Mouse (Mus musculus) adrenal gland, adult 18-20 months (tissue): ENCODE measurements around the gene Bola3. TPM values are rescaled to one million over a fixed set of nuclear protein-coding genes. Genes with fewer than 3 reads are reported as not detected.

Experiments
- DNase-seq, 2 experiments: peaks; one replicate each; pipeline ENCODE4 v3.0.0; 2021 to 2022; ENCODE audit warnings: low spot score in 2 of 2
- microRNA-seq, 2 experiments: library from miRNA; unstranded; fragments of <30 nt; microRNA quantifications; one replicate each; pipeline ENCODE4 v1.2.0; 2021; ENCODE audit warnings: borderline number of aligned reads in 2 of 2
- total RNA-seq, 2 experiments: library from RNA; stranded (reverse); gene quantifications; 1 replicate in 1 of 2; 2 replicates in 1 of 2; pipeline ENCODE4 v1.2.3; 2021

The Bola3 gene
- total RNA-seq, 2 experiments from 2014 or later = 257 to 284 TPM

DNA sequence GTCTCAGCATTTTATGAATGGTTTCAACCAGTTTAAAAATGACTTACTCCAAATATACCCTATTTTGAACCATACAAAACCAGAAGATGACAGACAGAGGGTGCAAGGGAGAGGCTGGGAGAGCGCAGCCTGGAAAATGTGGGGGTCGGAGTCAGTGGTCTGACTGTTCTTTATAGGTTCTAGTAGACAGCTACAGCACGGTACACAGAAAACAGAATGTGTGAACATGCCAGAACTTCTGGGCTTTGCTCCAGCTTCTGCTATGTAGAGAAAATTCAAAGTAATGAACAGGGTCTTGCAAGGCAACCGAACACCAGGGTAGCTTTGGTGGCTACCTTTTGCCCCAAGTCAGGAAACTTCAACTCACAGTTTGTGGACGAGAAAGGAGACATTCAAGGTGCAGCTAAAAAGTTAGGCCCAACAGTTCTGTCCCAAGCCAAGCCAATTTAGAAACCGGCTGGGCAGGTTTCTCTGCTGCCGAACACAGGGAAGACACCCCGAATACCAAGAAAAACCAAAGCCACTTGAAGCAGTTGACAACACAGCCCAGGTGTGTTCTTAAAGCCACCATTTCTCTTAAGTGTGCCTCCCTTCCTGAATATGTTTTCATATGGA is 43.3 kb downstream of the Bola3 start:
- DNase-seq = no peak

DNA sequence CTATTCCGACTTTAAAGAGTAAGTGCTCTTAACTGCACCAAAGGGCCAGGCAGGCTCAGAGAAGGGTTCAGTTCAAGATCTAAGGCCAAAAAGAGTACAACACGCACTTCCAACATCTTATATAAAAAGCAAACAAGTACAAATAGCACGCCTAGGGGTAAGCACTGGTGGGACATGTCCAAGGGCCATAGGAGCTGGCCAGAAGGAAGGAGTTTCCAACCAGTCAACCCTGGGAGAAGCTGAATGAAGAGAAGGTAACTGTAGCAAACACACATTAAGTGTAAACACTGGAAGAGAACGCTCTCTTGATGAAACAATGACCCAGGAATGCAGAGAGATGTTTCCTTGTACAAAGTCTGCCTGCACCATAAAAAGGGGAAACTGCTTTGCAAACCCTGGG is 45.2 kb downstream of the Bola3 start:
- DNase-seq = no peak

DNA sequence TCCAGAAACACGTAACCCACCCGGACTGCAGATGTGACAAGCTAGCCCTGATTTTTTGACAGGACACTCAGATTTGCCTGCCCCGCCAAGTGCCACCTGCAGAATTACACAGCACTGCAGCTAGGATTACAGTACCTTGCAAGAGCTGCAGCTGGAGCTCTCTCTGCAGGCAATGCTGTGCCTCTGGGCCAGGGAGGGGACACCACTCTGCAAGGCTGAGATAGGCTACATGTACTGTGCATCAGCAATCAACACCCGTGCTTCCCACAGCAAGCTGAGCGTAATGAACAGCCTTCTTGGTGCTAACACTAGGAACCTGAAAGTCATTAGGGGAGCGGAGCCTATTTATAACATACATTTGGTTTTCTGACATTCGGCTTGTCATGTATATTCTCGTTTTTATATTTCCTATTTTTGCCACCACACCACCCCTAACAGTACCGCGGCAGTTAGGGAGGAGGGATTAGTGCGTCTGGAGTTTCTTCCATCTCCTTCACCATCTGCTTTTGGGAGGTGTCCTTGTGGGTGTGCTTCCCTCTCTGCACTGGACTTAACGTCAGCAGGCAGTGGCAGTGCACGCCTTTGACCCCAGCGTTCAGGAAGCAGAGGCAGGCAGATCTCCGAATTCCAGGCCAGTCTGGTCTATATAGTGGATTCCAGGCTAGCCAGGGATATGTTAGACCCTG is 46.7 kb downstream of the Bola3 start:
- no peak for DNase-seq

DNA sequence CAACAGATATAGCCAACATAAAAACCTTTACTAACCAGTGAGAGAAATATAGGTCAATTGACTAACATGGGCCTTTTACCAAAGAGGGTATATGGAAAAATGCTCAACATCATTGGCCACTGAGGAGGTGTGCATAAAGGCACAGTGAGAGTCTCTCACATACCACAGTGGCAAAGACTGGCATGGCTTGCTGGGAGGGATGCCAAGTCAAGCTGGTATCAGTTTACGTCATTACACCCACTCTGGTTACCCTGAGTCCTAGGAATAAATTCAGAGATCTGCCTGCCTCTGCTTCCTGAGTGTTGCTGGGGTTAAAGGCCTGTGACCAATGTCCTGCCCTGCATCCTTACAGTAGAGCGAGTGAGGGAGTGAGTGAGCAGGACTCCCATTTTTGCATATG is 47.8 kb downstream of the Bola3 start:
- no peak for DNase-seq

DNA sequence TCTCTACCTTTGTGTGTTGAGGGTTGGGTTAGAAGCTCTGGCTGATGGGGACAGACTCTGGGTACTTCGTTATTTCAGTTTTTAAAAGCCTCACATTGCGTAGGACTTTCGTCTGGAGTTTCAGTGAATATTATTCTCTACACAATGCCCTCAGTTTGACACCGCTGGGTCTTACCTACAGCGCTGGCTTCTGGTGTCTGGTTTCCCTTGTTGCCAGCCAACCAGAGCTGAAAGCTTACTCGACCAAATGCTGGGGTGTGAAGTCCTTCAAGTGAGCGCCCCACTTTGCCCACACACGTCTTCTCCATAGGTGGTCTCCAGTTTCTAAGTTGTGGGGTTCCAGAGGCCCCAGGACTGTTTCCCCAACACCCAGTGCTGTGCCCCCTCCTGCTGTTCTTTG is 48.8 kb downstream of the Bola3 start:
- DNase-seq = no peak

DNA sequence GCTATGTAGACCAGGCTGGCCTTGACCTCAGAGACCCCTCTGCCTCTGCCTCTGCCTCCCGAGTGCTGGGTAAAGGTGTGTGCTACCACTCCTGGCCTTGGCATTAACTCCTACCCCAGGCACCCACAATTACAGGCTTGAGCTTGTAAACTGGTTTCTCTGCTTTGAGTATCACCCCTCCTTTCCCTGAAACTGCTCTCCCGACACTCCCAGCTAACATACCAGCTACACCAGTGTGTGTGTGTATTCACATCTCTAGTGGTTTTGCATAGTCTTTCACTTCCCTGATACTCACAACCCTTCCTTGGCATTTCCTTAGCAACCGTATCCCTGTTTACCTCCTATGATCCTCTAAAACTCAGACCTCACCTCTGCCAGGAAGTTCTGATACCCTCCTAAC is 50.8 kb downstream of the Bola3 start:
- no peak for DNase-seq

DNA sequence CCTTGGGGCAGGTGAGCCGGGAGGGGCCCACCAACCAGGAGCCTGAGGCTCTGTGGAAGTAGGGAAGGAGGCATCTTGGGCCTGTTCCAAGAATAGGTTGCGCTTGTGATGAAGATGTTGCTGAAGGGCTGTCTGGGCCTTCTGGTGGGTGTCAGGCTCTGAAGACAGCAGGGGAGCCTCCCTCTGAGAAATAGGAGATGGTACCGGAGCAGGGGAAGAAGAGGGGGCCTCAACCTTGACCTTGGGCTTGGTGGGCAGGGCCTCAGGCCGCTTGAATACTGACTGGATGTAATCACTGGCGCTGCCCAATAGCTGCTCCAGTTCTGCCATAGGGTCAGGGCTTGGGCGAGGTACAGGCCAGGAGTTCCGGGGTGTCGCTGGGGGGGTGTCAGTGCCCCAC is 54.5 kb downstream of the Bola3 start:
- no peak for DNase-seq

DNA sequence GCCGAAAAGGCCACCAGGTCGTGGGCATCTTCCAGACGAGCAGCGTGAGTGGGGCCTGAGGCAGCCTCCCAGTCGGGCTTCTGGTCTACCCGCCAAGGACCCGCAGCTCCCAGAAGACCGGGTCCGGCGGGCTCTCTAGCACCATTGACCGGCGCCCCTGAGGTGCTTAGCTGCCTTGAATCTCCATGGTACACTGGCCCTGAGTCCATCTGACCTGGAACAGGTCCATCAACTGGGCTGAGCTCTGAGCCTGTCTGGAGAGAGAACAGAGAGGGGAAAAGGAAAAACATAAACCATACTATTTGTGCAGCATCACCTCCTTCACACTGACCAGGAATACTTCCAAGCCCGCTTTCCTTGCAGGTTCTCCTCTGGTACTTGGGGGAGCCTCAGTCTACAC is 55.6 kb downstream of the Bola3 start:
- no peak for DNase-seq

DNA sequence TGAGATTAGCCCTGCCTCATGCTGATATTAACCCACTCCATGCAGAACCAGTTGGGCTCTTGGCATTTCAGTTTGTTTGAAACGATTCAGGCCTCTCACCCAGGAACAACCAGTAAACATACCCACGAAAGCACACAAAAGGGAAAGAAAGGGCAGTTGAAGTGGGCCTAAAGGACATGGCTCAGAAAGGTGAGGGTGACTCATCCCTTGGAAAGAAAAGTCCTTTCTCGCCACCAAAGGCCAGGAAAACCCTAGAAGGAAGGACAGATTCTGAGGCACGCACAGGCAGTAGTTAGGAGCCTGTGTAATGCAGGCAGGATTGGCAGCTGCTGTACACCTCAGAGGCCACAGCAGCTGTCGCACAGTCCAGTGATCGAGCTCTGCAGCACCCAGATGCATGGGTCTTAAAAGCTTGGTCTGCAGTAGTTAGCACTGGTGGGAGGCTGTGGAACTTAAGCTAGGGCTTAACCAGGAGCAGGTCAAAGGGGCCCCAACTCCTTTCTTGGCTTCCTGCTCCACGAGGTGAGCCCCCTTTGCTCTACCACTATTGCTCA is 56.6 kb downstream of the Bola3 start:
- no peak for DNase-seq

DNA sequence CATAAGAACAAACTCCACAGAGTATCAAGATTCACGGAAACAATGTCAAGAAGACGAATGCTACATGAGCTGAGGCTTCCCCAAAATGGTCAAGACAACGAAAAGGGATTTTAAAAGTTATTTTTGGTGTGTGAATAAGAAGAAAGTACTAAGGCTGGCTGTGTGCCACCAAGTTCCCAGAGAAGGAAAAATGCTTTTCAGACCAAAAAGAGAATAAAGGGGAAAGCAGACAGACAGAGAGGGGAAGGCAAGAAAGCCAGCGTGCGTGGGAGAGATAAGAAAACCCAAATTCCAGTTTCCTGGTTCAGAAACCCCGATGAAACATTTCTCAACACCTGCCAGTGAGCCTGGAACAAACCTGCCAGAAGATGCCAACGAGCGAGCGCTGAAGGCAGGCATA is 59.6 kb downstream of the Bola3 start:
- no peak for DNase-seq

Small RNAs within 50 kb of the gene (microRNA-seq; reads per million reads assigned to microRNA genes)
- gene Mir6374 = 0 reads per million in 2 experiments

Other genes starting within 250 kb of the Bola3 start
- 1 to 10 TPM; 4.4 to 5.8 TPM for gene Ccdc142, start 247.5 kb upstream of the Bola3 start, total RNA-seq
- 1 to 10 TPM; 4.0 to 5.1 TPM for gene Gm42688, start 247.5 kb upstream of the Bola3 start, total RNA-seq
- 100 to 1,000 TPM in 1 of 2 experiments, 10 to 100 TPM in 1; 99.5 to 107 TPM for gene Mrpl53, start 240.1 kb upstream of the Bola3 start, total RNA-seq
- 10 to 100 TPM; 38.2 to 57.2 TPM for gene Mogs, start 233.7 kb upstream of the Bola3 start, total RNA-seq
- gene Wbp1, start 227.6 kb upstream of the Bola3 start, total RNA-seq = 10 to 100 TPM; 84.3 to 89.0 TPM
- 10 to 100 TPM; 20.1 to 20.7 TPM for gene Ino80b, start 223.7 kb upstream of the Bola3 start, total RNA-seq
- gene Rtkn, start 213.7 kb upstream of the Bola3 start, total RNA-seq = 1 to 10 TPM; 4.7 to 6.6 TPM
- 1 to 10 TPM; 1.9 to 3.6 TPM for gene Wdr54, start 192.8 kb upstream of the Bola3 start, total RNA-seq
- gene 1700003E16Rik, start 192.7 kb upstream of the Bola3 start, total RNA-seq = 1 to 10 TPM; 1.1 to 1.4 TPM
- 100 to 1,000 TPM; 111 to 138 TPM for gene Dctn1, start 183.2 kb upstream of the Bola3 start, total RNA-seq
- under 1 TPM in 1 of 2 experiments, not detected in 1; 0.07 TPM for gene Slc4a5, start 129.3 kb upstream of the Bola3 start, total RNA-seq
- 10 to 100 TPM; 12.3 to 24.1 TPM for gene Mthfd2, start 23.2 kb upstream of the Bola3 start, total RNA-seq
- 10 to 100 TPM; 67.7 to 79.2 TPM for gene Mob1a, start 23.1 kb upstream of the Bola3 start, total RNA-seq
- gene Tet3, start 109.9 kb downstream of the Bola3 start, total RNA-seq = 10 to 100 TPM; 24.2 to 25.7 TPM
- gene Dguok, start 157.8 kb downstream of the Bola3 start, total RNA-seq = 10 to 100 TPM; 36.7 to 38.4 TPM
- gene Actg2, start 187.1 kb downstream of the Bola3 start, total RNA-seq = under 1 TPM; 0.38 to 0.53 TPM
- 10 to 100 TPM; 20.6 to 21.8 TPM for gene Stambp, start 223.6 kb downstream of the Bola3 start, total RNA-seq